Mouse (Mus musculus) bone marrow, adult 2 months (tissue): ENCODE results near the gene Btbd6. TPM values are rescaled to one million over a fixed set of nuclear protein-coding genes. Genes with fewer than 3 reads are reported as not detected.

Source experiments
- H3K27ac ChIP-seq: fragments of 200-500 bp; 2 replicates; pipeline ENCODE4 v1.5.1; 2012; ENCODE audit warnings: low read depth, mild to moderate bottlenecking, control low read depth, inconsistent platforms, low read length; ENCODE audit not compliant: control insufficient read depth, poor library complexity, insufficient read depth
- H3K4me1 ChIP-seq: fragments of 200-500 bp; 2 replicates; pipeline ENCODE4 v1.6.1; 2011; ENCODE audit warnings: low read length; ENCODE audit not compliant: control insufficient read depth, insufficient read depth
- H3K4me3 ChIP-seq: fragments of 200-500 bp; replicated peaks from 2 replicates; pipeline ENCODE3; 2011; ENCODE audit warnings: mild to moderate bottlenecking, low read depth, low read length, control low read depth; ENCODE audit not compliant: control insufficient read depth
- CTCF ChIP-seq: fragments of 200-500 bp; IDR thresholded peaks from 2 replicates; pipeline ENCODE4 v1.5.1; 2011; ENCODE audit warnings: low read length, control low read depth; ENCODE audit not compliant: control insufficient read depth, insufficient read depth
- POLR2A ChIP-seq: fragments of 200-500 bp; IDR thresholded peaks from 2 replicates; pipeline ENCODE4 v1.6.1; 2011; ENCODE audit warnings: low read depth, mild to moderate bottlenecking, control low read depth, low read length, borderline replicate concordance; ENCODE audit not compliant: control insufficient read depth
- WGBS: fragments of 180-500 bp; shearing (Covaris S2); methylation state at CpG from one replicate; pipeline ENCODE4 v1.1.7; 2018; 5-methylcytosine and 5-hydroxymethylcytosine counted together
- polyA plus RNA-seq: library from polyadenylated mRNA; stranded (reverse); fragments of >200 nt; gene quantifications from 2 replicates; pipeline ENCODE4 v1.2.4, GENCODE M21; 2011; ENCODE audit warnings: low replicate concordance; ENCODE audit not compliant: missing spikeins, insufficient read depth, insufficient read length

Gene Btbd6
- 3.3 and 6.3 TPM in 2 replicates for polyA plus RNA-seq

DNA sequence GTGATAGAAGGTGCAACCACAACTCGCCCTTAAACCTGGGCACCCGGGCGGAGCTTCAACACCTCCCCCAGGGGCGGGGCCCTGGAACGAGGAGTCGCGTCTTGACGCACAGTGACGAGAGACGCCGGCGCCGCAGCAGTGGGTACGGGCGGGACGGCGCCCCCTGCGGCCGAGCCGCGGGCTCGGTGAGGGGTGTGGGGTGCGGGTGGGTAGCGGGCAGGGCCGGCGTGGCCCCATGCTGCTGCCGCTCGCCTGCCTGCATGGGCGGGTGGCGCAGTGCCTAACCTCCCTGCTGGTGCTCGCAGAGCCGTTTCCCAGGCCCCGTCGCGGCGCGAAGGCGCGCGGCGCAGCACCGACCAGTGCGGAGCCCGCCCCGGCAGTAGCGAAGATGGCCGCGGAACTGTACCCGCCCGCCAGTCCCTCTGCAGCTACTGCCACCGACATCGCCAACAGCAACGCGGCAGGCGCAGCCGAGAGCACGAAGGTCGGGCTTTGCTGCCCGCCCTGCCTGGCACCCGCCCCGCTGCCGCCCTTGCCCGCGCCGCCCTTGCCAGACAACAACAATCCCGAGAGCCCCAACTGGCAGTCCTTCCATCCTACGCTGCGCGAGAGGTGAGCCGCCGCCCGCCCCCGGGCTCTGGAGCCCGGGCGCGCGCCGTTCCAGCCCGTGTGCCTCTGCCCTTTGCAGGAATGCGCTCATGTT lies at the start of gene Btbd6:
Btbd6 (plus strand) TSS at position 112 of the 703 bp plus-strand sequence.
- Histone ChIP-seq H3K4me3 (peak within 1 kb of the TSS; percentile 80), H3K27ac (peak within 1 kb of the TSS; percentile 79), H3K4me1 (no peaks in the 10 kb centered on the region; the same call in 1 of the 2 replicates)
- under 1% methylated on average over 80 of the region's 80 CpGs for WGBS
- TF ChIP-seq CTCF (peak; percentile 35; the same call in 1 of the 2 replicates), POLR2A (peak; percentile 52; the same call in 1 of the 2 replicates)

DNA sequence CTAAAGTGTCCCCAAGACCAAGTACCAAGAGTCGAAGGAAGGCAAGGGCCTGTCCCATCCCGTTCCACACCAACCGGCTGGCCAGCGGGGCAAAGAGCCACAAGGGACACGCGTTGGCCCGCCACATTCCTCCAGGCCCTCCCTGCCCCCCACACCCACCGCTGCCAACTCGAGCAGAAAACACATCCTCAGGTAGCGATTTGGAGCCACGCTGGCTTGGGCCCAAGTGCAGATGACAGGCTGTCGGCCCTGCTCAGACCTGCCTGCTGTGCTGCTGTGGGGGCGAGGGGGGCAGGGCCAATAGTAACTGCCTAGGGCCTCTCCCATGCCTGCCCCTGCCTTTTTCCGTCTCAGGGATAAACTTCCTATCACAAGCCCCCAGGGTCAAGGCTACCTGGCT lies 49.0 kb upstream of the Btbd6 start:
- TF ChIP-seq CTCF: no peak
- TF ChIP-seq POLR2A: no peak
- no peak overlapping the region for H3K27ac ChIP-seq
- 77% methylated on average over 14 of the region's 14 CpGs for WGBS
- H3K4me3 ChIP-seq: no peak overlapping the region
- no peaks in the 10 kb centered on the region; the same call in 1 of the 2 replicates for H3K4me1 ChIP-seq

DNA sequence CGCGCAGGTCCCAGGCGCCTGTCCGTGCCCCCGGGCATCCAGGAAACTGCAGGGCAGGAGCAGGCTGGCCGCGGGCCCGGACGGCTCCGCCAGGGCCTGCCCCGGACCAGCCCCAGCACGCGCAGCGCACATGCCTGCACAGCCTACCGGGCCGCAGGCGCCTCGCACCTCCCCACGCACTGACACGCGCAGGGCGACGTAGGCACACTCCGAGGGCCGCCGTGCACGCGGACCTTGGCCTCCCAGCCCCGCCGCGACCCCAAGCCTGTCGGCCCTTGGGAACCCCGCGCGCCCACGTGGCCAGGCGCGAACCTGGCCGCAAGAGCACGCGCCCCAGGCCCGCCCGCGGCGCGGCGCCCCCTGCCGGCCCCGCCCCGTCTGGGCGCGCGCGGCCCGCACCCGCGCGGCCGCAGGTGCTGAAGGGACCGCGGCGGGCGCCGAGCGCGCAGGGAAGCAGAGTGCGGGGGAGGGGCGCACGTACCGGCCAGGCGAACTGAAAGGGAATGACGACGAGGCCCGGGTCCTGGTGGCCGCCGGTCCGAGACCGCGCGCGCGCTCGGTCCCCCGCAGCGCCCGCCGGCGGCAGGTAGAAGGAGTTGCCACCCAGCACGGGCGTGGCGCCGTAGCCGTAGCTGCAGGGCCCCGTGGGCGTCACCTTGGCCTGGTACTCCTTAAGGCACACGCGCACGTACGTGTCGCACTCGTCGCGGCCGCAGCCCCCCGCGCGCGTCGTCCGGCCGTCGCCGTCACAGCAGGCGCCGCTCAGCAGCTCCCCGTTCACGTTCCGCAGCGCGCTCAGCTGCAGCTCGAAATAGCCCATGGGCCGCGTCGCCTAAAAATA lies 47.7 kb upstream of the Btbd6 start:
- 4% methylated on average over 122 of the region's 124 CpGs for WGBS
- H3K4me1 ChIP-seq: no peaks in the 10 kb centered on the region; the same call in 1 of the 2 replicates
- H3K4me3 ChIP-seq: no peak overlapping the region

DNA sequence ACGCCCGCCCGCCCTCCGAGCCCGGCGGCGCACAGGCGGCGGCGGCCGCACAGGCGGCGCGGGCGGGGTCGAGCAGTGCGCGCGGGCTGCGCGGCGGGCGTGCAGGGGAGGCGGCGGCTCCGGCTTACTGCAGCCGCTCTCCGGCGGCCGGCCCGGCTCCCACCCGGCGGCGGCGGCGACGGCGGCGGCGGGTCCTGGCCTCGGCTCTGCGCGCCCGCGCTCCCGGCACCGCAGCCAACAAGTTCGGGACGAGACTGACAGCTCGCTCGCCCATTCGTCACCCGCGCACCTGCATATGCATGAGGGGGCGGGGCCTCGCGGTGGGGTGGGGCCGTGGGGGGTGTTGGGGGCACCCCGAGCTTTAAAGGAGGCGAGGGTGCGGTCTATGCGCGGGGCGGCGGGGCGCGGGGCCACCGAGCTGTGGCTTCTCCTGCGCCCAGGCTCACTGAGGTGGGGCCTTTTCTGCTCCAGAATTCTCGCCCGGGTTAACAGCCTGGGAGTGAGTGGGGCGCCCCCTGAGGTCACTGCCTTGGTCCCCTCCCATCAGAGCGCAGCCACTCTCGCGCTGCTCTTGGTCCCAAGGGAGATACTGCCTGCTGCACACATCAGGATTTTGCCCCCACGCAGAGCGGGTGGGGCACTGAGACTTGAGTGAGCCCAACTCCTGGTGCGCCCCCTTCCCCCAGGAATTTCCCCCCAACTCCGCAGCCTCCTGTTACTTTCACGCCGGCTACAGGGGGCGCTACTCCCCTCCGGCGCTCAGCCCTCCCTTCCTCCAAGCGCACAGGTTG lies 46.5 kb upstream of the Btbd6 start, which contains the start of gene Jag2:
Jag2 (minus strand) TSS at position 215 of the 791 bp plus-strand sequence.
- no peak within 1 kb of the TSS; the same call in 1 of the 2 replicates for H3K27ac ChIP-seq
- 20% methylated on average over 85 of the region's 85 CpGs for WGBS
- no peaks in the 10 kb centered on the region; the same call in 1 of the 2 replicates for H3K4me1 ChIP-seq
- TF ChIP-seq POLR2A: no peak
- peak; percentile 18; the same call in 1 of the 2 replicates for TF ChIP-seq CTCF
- H3K4me3 ChIP-seq: no peak within 1 kb of the TSS

More for the DNA sequence above, 47.7 kb upstream of the Btbd6 start:
- no peak for TF ChIP-seq POLR2A
- no peak for TF ChIP-seq CTCF
- no peak overlapping the region; the same call in 1 of the 2 replicates for H3K27ac ChIP-seq

DNA sequence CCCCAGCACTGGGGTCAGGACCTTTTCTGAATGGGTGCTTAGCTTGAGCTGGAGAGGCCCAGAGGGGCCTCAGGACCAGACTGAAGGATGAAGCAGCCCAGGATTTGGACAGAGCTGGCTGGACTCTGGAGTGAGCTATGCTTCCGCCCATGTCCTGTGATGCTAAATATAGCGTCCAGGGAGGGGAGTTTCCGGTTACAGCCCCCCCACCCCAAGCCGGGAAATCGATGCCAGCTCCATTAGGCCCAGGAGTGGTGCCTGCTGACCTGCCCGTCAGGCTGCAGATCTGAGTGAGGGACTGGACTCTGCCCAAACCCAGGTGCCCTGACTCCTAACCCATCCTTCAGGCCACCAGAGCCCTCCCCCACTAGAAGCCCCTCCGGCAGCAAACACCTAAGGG lies 43.6 kb upstream of the Btbd6 start:
- TF ChIP-seq CTCF (no peak), POLR2A (no peak)
- Histone ChIP-seq H3K27ac (no peak overlapping the region), H3K4me3 (no peak overlapping the region), H3K4me1 (no peaks in the 10 kb centered on the region; the same call in 1 of the 2 replicates)
- WGBS: 55% methylated on average over 7 of the region's 7 CpGs

DNA sequence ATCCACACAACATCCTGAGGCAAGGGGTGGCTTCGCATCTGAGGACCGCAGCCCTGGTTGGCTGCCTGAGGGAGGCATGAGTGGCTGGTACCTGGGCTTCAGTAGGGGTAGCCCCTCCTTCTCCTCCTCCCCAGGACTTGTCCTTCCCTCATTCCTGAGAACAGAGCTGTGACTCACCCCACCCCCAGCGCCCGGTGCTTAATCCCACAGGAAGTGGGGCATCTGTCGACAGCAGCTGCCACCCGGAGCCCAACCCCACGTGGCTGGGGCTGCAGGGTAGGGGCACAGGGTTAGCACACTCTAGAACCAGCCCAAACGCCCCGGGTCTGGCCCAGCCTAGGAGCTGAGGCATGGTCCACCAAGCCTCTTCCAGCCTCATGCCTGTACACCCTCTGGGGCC lies 38.4 kb upstream of the Btbd6 start:
- H3K4me3 ChIP-seq: no peak overlapping the region
- 38% methylated on average over 9 of the region's 9 CpGs for WGBS
- TF ChIP-seq CTCF: no peak
- TF ChIP-seq POLR2A: no peak
- H3K27ac ChIP-seq: no peak overlapping the region
- H3K4me1 ChIP-seq: no peaks in the 10 kb centered on the region; the same call in 1 of the 2 replicates

DNA sequence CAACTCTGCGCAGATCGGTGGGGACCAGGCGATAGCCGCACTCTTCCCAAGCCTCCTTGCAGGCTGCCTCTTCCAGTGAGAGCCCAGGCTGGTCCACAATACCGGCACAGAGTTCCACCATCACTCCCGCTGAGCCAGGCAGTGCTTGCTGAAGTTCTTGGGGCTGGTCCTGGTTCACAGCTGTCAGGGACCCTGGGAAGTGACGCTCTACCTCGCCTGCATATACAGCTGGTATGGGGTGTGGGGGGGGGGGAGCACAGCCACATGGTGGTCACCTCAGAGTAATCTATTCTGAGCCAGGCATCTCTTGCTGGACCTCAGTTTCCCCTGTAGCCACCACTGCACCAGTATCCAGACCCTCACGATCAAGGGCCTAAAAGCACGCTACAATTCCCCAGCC lies 37.9 kb upstream of the Btbd6 start:
- 84% methylated on average over 10 of the region's 10 CpGs for WGBS
- Histone ChIP-seq H3K4me1 (no peaks in the 10 kb centered on the region; the same call in 1 of the 2 replicates), H3K27ac (no peak overlapping the region), H3K4me3 (no peak overlapping the region)
- TF ChIP-seq POLR2A (no peak), CTCF (no peak)
